Mouse (Mus musculus) CD8-positive naive resting alpha-beta T cell, adult 57 days (primary cell): ENCODE measurements around the gene Adra2a. TPM values are rescaled to one million over a fixed set of nuclear protein-coding genes. Genes with fewer than 3 reads are reported as not detected.

Experiments
- total RNA-seq: library from RNA; stranded (reverse); gene quantifications from one replicate; pipeline ENCODE4 v1.2.4, GENCODE M21; 2023

Adra2a gene
- total RNA-seq: 1.8 TPM

GRCm38 (mm10) chr19:54043851-54044250 lies at the start of gene Adra2a:
Gene Adra2a, plus strand, starts transcription at chr19:54044151.

Other genes starting within 250 kb of the Adra2a start
- 417 TPM for gene Pdcd4, start 151.9 kb upstream of the Adra2a start, total RNA-seq
- gene Shoc2, start 99.8 kb upstream of the Adra2a start, total RNA-seq: 49.7 TPM
- gene Bbip1, start 99.5 kb upstream of the Adra2a start, total RNA-seq: 32.5 TPM